Mouse (Mus musculus) megakaryocyte, adult 5-6 weeks (primary cell): Measurements from ENCODE around the gene Aggf1. TPM values are rescaled to one million over a fixed set of nuclear protein-coding genes. Genes with fewer than 3 reads are reported as not detected.

Experiments used
- ATAC-seq: 2 replicates; pipeline ENCODE4 v1.8.0; 2016; ENCODE audit warnings: mild to moderate bottlenecking, inconsistent platforms; ENCODE audit not compliant: poor library complexity, severe bottlenecking
- total RNA-seq, 2 experiments: library from RNA; stranded (forward) in 1 of 2; stranded (reverse) in 1 of 2; fragments of 153-499, 151-499 nt in 1 of 2; fragments of 221-1000, 200-1000 nt in 1 of 2; gene quantifications; 2 replicates each; pipeline versions ENCODE4 v1.2.3 to v1.2.4; 2015 to 2017

The Aggf1 gene
- total RNA-seq, 2 experiments from 2014 or later: 21.2 to 38.1 TPM

GRCm38 (mm10) chr13:95332086-95332899, 42.9 kb downstream of the Aggf1 start:
- no peak for ATAC-seq

GRCm38 (mm10) chr13:95330507-95330906, 44.6 kb downstream of the Aggf1 start:
- no peak for ATAC-seq

- ATAC-seq: no peak
Observed at GRCm38 (mm10) chr13:95328767-95329166, 46.4 kb downstream of the Aggf1 start.

- no peak for ATAC-seq
Observed at GRCm38 (mm10) chr13:95327345-95327741, 47.8 kb downstream of the Aggf1 start.

GRCm38 (mm10) chr13:95326611-95327344, 48.4 kb downstream of the Aggf1 start:
- no peak for ATAC-seq

- no peak for ATAC-seq
Observed at GRCm38 (mm10) chr13:95325907-95326550, 49.1 kb downstream of the Aggf1 start.

GRCm38 (mm10) chr13:95325080-95325906, 49.9 kb downstream of the Aggf1 start:
- ATAC-seq: peak; percentile 51

GRCm38 (mm10) chr13:95324626-95325079, 50.5 kb downstream of the Aggf1 start:
- peak; percentile 51 for ATAC-seq

GRCm38 (mm10) chr13:95323950-95324625, 51.1 kb downstream of the Aggf1 start:
- ATAC-seq: peak; percentile 53

- ATAC-seq: no peak
Observed at GRCm38 (mm10) chr13:95323400-95323799, 51.8 kb downstream of the Aggf1 start, which contains the start of gene Zbed3. Gene Zbed3, plus strand, starts transcription at chr13:95323612.

GRCm38 (mm10) chr13:95320451-95320850, 54.7 kb downstream of the Aggf1 start:
- ATAC-seq: no peak

GRCm38 (mm10) chr13:95319153-95319552, 56.0 kb downstream of the Aggf1 start:
- ATAC-seq: no peak

- ATAC-seq: no peak
Observed at GRCm38 (mm10) chr13:95312016-95312415, 63.1 kb downstream of the Aggf1 start.

GRCm38 (mm10) chr13:95307100-95307655, 68.0 kb downstream of the Aggf1 start:
- ATAC-seq: no peak

GRCm38 (mm10) chr13:95306596-95306995, 68.6 kb downstream of the Aggf1 start:
- ATAC-seq: no peak
